Mouse (Mus musculus) heart, embryonic 13.5 days (tissue): Measurements from ENCODE around the gene Mdm1. TPM values are rescaled to one million over a fixed set of nuclear protein-coding genes. Genes with fewer than 3 reads are reported as not detected.
"Not testable (repeated sequence)": the region's sequence is repeated elsewhere in the genome, so short reads cannot be mapped to it uniquely, and the experiment has no call there.

Experiments used
- ATAC-seq: fragments of 200-750 bp; cut with Nextera tagmentation; 2 replicates; pipeline ENCODE4 v1.8.0; 2017; ENCODE audit warnings: moderate TSS enrichment; ENCODE audit not compliant: insufficient number of reproducible peaks, low FRiP score, low TSS enrichment; ENCODE audit errors: extremely low read depth
- H3K27ac ChIP-seq: fragments of 300-500 bp; sonication (generic); replicated peaks from 2 replicates; pipeline ENCODE4 v1.5.1; 2015; ENCODE audit warnings: moderate library complexity, mild to moderate bottlenecking, inconsistent platforms
- H3K27me3 ChIP-seq: fragments of 300-500 bp; sonication (generic); replicated peaks from 2 replicates; pipeline ENCODE4 v1.6.1; 2015; ENCODE audit warnings: mild to moderate bottlenecking, inconsistent platforms
- H3K36me3 ChIP-seq: fragments of 300-500 bp; sonication (generic); 2 replicates; pipeline ENCODE4 v1.6.1; 2015; ENCODE audit warnings: mild to moderate bottlenecking, inconsistent platforms
- H3K4me1 ChIP-seq: fragments of 300-500 bp; sonication (generic); 2 replicates; pipeline ENCODE4 v1.6.1; 2015; ENCODE audit warnings: inconsistent platforms
- H3K4me2 ChIP-seq: fragments of 300-500 bp; sonication (generic); 2 replicates; pipeline ENCODE4 v1.6.1; 2015; ENCODE audit warnings: inconsistent platforms, mild to moderate bottlenecking, moderate library complexity
- H3K4me3 ChIP-seq: fragments of 300-500 bp; sonication (generic); 2 replicates; pipeline ENCODE4 v1.5.1; 2015; ENCODE audit warnings: moderate library complexity, mild to moderate bottlenecking, inconsistent platforms
- H3K9ac ChIP-seq: fragments of 300-500 bp; sonication (generic); 2 replicates; pipeline ENCODE4 v1.6.1; 2015; ENCODE audit warnings: inconsistent platforms, mild to moderate bottlenecking, moderate library complexity
- H3K9me3 ChIP-seq: fragments of 300-500 bp; sonication (generic); 2 replicates; pipeline ENCODE4 v1.6.1; 2016; ENCODE audit warnings: inconsistent platforms
- WGBS: fragments of 180-500 bp; shearing (Covaris S2); methylation state at CpG from one replicate; pipeline ENCODE4 v1.1.7; 2015; ENCODE audit warnings: mixed read lengths; 5-methylcytosine and 5-hydroxymethylcytosine counted together
- polyA plus RNA-seq: library from polyadenylated mRNA; unstranded; fragments of >200 nt; fragmentation: Nextera tagmentation; extraction: Ambion mirVana; gene quantifications from 2 replicates; pipeline ENCODE4 v1.2.1, GENCODE M21; 2015

The Mdm1 gene
- polyA plus RNA-seq, 1 experiment from 2014 or later: 14.4 TPM

- Histone ChIP-seq H3K4me1 (no peaks in the 10 kb centered on the region), H3K27ac (no peak overlapping the region), H3K27me3 (no peaks in the 10 kb centered on the region), H3K9ac (no peak overlapping the region), H3K4me2 (no peak overlapping the region), H3K36me3 (peaks cover 52% of the 10 kb centered on the region), H3K4me3 (no peak overlapping the region), H3K9me3 (no peaks in the 10 kb centered on the region)
- no peak for ATAC-seq
Measured at GRCm38 (mm10) chr10:118155932-118156331, 14.3 kb downstream of the Mdm1 start.

- Histone ChIP-seq H3K27me3 (no peaks in the 10 kb centered on the region), H3K4me1 (no peaks in the 10 kb centered on the region), H3K9ac (no peak overlapping the region), H3K4me3 (no peak overlapping the region), H3K27ac (no peak overlapping the region), H3K36me3 (peaks cover 73% of the 10 kb centered on the region), H3K4me2 (no peak overlapping the region), H3K9me3 (no peaks in the 10 kb centered on the region)
- 79% methylated on average over 2 of the region's 2 CpGs for WGBS
- ATAC-seq: no peak
Measured at GRCm38 (mm10) chr10:118161131-118161530, 19.5 kb downstream of the Mdm1 start.

GRCm38 (mm10) chr10:118169212-118169611 is 27.6 kb downstream of the Mdm1 start:
- WGBS: 80% methylated on average over 12 of the region's 12 CpGs
- Histone ChIP-seq H3K4me3 (no peak overlapping the region), H3K27me3 (no peaks in the 10 kb centered on the region), H3K27ac (no peak overlapping the region), H3K4me1 (no peaks in the 10 kb centered on the region), H3K4me2 (no peak overlapping the region), H3K9me3 (no peaks in the 10 kb centered on the region), H3K9ac (no peak overlapping the region), H3K36me3 (peaks cover 37% of the 10 kb centered on the region)
- no peak for ATAC-seq

- Histone ChIP-seq H3K27ac (no peak overlapping the region), H3K4me2 (no peak overlapping the region), H3K27me3 (no peaks in the 10 kb centered on the region), H3K9ac (no peak overlapping the region), H3K9me3 (no peaks in the 10 kb centered on the region), H3K4me1 (no peaks in the 10 kb centered on the region), H3K4me3 (no peak overlapping the region), H3K36me3 (peaks cover 13% of the 10 kb centered on the region; the same call in 1 of the 2 replicates)
- no peak for ATAC-seq
- WGBS: 76% methylated on average over 8 of the region's 8 CpGs
Measured at GRCm38 (mm10) chr10:118172416-118172815, 30.8 kb downstream of the Mdm1 start.

- WGBS: 85% methylated on average over 3 of the region's 3 CpGs
- H3K4me1 ChIP-seq: no peaks in the 10 kb centered on the region
- H3K9ac ChIP-seq: no peak overlapping the region
- H3K27me3 ChIP-seq: no peaks in the 10 kb centered on the region
- no peak overlapping the region for H3K4me3 ChIP-seq
- H3K36me3 ChIP-seq: peaks cover 13% of the 10 kb centered on the region; the same call in 1 of the 2 replicates
- H3K4me2 ChIP-seq: no peak overlapping the region
- H3K9me3 ChIP-seq: no peaks in the 10 kb centered on the region
- no peak overlapping the region for H3K27ac ChIP-seq
- ATAC-seq: no peak
Measured at GRCm38 (mm10) chr10:118172876-118173275, 31.3 kb downstream of the Mdm1 start.

- H3K9ac ChIP-seq, H3K4me3 ChIP-seq, H3K9me3 ChIP-seq, H3K36me3 ChIP-seq, H3K4me1 ChIP-seq, H3K27me3 ChIP-seq, ATAC-seq, H3K27ac ChIP-seq, H3K4me2 ChIP-seq: not testable (repeated sequence)
- WGBS: 52% methylated on average over 4 of the region's 4 CpGs
Measured at GRCm38 (mm10) chr10:118175542-118175941, 33.9 kb downstream of the Mdm1 start.

- Histone ChIP-seq H3K4me1 (no peaks in the 10 kb centered on the region), H3K27me3 (no peaks in the 10 kb centered on the region), H3K27ac (no peak overlapping the region), H3K9me3 (no peaks in the 10 kb centered on the region), H3K4me3 (no peak overlapping the region), H3K36me3 (no peaks in the 10 kb centered on the region), H3K4me2 (no peak overlapping the region), H3K9ac (no peak overlapping the region)
- 59% methylated on average over 10 of the region's 10 CpGs for WGBS
- ATAC-seq: no peak
Measured at GRCm38 (mm10) chr10:118178735-118179151, 37.1 kb downstream of the Mdm1 start.

GRCm38 (mm10) chr10:118179265-118179664 is 37.7 kb downstream of the Mdm1 start:
- no peaks in the 10 kb centered on the region for H3K9me3 ChIP-seq
- 79% methylated on average over 11 of the region's 11 CpGs for WGBS
- no peak overlapping the region for H3K4me2 ChIP-seq
- ATAC-seq: no peak
- no peak overlapping the region for H3K27ac ChIP-seq
- H3K4me1 ChIP-seq: no peaks in the 10 kb centered on the region
- no peak overlapping the region for H3K9ac ChIP-seq
- H3K27me3 ChIP-seq: no peaks in the 10 kb centered on the region
- H3K4me3 ChIP-seq: no peak overlapping the region
- no peaks in the 10 kb centered on the region for H3K36me3 ChIP-seq

GRCm38 (mm10) chr10:118195150-118195549 is 53.5 kb downstream of the Mdm1 start:
- ATAC-seq, H3K4me3 ChIP-seq, H3K27me3 ChIP-seq, H3K36me3 ChIP-seq, H3K9ac ChIP-seq, H3K27ac ChIP-seq, H3K4me2 ChIP-seq, H3K9me3 ChIP-seq, H3K4me1 ChIP-seq: not testable (repeated sequence)
- WGBS: 25% methylated on average over 3 of the region's 3 CpGs

GRCm38 (mm10) chr10:118204642-118205041 is 63.0 kb downstream of the Mdm1 start, which contains the start of gene Il22:
TSS of gene Il22 (plus strand) at chr10:118204942.
- Histone ChIP-seq H3K9ac (no peak within 1 kb of the TSS), H3K36me3 (no peaks in the 10 kb centered on the region), H3K27me3 (no peaks in the 10 kb centered on the region), H3K4me3 (no peak within 1 kb of the TSS), H3K9me3 (no peaks in the 10 kb centered on the region), H3K4me2 (no peak within 1 kb of the TSS), H3K4me1 (no peaks in the 10 kb centered on the region), H3K27ac (no peak within 1 kb of the TSS)
- no peak for ATAC-seq
- WGBS: 67% methylated on average over 4 of the region's 4 CpGs

GRCm38 (mm10) chr10:118215719-118216393 is 74.2 kb downstream of the Mdm1 start:
- ATAC-seq, H3K9ac ChIP-seq, H3K36me3 ChIP-seq, H3K9me3 ChIP-seq, H3K27me3 ChIP-seq, H3K27ac ChIP-seq, H3K4me2 ChIP-seq, H3K4me1 ChIP-seq, H3K4me3 ChIP-seq: not testable (repeated sequence)
- WGBS: 86% methylated on average over 2 of the region's 4 CpGs
